Mouse (Mus musculus) lung, embryonic 14.5 days (tissue): ENCODE data around the gene Col6a5. TPM values are rescaled to one million over a fixed set of nuclear protein-coding genes. Genes with fewer than 3 reads are reported as not detected.
A peak's percentile ranks its signal among the peaks of the same experiment; 100 is the strongest.

Source experiments
- ATAC-seq: fragments of 200-750 bp; cut with Nextera tagmentation; 2 replicates; pipeline ENCODE4 v1.8.0; 2017; ENCODE audit warnings: mild to moderate bottlenecking, moderate TSS enrichment, moderate library complexity; ENCODE audit not compliant: insufficient read depth
- DNase-seq: peaks from one replicate; pipeline ENCODE4 v3.0.0-alpha.2; 2015
- H3K27ac ChIP-seq: fragments of 300-500 bp; sonication (generic); 2 replicates; pipeline ENCODE4 v1.5.1; 2014; ENCODE audit warnings: low read depth, mild to moderate bottlenecking, moderate library complexity
- H3K27me3 ChIP-seq: fragments of 300-500 bp; sonication (generic); 2 replicates; pipeline ENCODE4 v1.6.1; 2014; ENCODE audit warnings: low read length, control low read depth; ENCODE audit not compliant: insufficient read depth
- H3K36me3 ChIP-seq: fragments of 300-500 bp; sonication (generic); 2 replicates; pipeline ENCODE4 v1.6.1; 2014; ENCODE audit warnings: control low read depth; ENCODE audit not compliant: insufficient read depth
- H3K4me1 ChIP-seq: fragments of 300-500 bp; sonication (generic); 2 replicates; pipeline ENCODE4 v1.6.1; 2014; ENCODE audit warnings: antibody characterized with exemption, control low read depth; ENCODE audit not compliant: insufficient read depth
- H3K4me2 ChIP-seq: fragments of 300-500 bp; sonication (generic); 2 replicates; pipeline ENCODE4 v1.6.1; 2014; ENCODE audit warnings: mild to moderate bottlenecking
- H3K4me3 ChIP-seq: fragments of 300-500 bp; sonication (generic); 2 replicates; pipeline ENCODE4 v1.5.1; 2014; ENCODE audit warnings: low read depth, low read length
- H3K9ac ChIP-seq: fragments of 300-500 bp; sonication (generic); 2 replicates; pipeline ENCODE4 v1.6.1; 2014
- H3K9me3 ChIP-seq: fragments of 300-500 bp; sonication (generic); 2 replicates; pipeline ENCODE4 v1.6.1; 2016; ENCODE audit warnings: low read depth, low read length, control low read depth
- CTCF ChIP-seq: IDR thresholded peaks from 2 replicates; pipeline ENCODE4 v1.5.1; 2016; ENCODE audit warnings: antibody characterized with exemption, low read depth
- WGBS: fragments of 180-500 bp; shearing (Covaris S2); extraction: QIAGEN DNeasy Blood & Tissue Kit; methylation state at CpG from one replicate; pipeline ENCODE4 v1.1.7; 2014; 5-methylcytosine and 5-hydroxymethylcytosine counted together
- polyA plus RNA-seq: library from polyadenylated mRNA; unstranded; fragments of >200 nt; fragmentation: Nextera tagmentation; extraction: Ambion mirVana; gene quantifications from 2 replicates; pipeline ENCODE4 v1.2.1, GENCODE M21; 2014

Col6a5 gene
- polyA plus RNA-seq, 1 experiment from 2014 or later, result 0.04 TPM

DNA sequence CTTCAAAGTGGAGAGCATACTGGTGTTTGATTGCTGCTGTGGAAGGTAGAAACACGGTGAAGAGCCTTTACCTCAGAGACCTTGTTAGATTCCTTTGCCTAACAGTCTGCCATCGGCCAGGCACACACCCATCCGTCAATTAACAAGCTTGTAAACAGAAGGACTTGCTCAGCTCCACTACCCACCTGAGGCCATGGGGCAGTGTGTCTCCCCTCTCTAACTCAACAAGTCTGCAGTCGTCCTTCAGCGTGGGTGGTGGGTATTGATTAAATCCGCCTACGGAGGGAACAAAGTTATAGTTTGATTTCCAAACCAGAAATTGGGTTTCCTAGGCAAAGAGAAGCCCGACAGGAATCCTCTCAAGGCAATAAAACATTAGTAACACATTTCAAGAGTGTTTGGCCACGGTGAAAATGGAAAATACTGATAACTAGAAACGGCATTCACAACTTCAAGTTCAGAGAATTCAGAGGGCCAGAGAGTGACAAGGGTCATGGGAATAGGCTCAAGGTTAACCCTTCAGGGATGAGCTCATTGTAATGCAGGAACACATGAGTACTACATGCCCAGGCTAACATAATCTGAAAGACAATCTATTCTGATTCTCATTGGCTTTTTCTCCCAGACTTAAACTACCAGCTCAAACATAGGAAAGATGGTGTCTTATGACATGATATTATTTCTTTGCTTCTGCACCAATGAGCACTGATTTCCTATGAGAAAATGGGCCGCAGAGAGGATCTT lies 81.9 kb downstream of the Col6a5 start:
- Histone ChIP-seq H3K4me2 (no peak overlapping the region), H3K9me3 (no peaks in the 10 kb centered on the region), H3K27ac (no peak overlapping the region), H3K4me1 (no peaks in the 10 kb centered on the region), H3K27me3 (no peaks in the 10 kb centered on the region), H3K4me3 (no peak overlapping the region), H3K9ac (no peak overlapping the region), H3K36me3 (no peaks in the 10 kb centered on the region)
- no peak for DNase-seq
- no peak for TF ChIP-seq CTCF
- ATAC-seq, result no peak
- 51% methylated on average over 11 of the region's 11 CpGs for WGBS

DNA sequence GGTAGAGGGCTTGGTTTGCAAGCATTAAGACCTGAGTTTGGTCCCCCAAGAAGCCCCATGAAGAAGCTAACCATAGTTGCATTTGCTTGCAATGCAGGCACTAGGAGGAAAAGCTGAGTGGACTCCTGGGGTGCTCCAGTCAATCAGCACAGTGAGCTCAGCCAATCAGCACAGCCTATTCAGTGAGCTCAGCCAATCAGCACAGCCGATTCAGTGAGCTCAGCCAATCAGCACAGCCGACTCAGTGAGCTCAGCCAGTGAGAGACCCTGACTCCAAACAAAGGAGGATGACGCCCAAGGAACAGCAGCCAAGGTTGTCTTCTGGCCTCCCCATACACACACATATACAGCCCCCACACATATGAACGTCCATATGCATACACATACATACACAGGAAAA lies 84.3 kb downstream of the Col6a5 start:
- WGBS, result 83% methylated on average over 4 of the region's 4 CpGs
- no peak for ATAC-seq
- no peak overlapping the region for H3K9ac ChIP-seq

DNA sequence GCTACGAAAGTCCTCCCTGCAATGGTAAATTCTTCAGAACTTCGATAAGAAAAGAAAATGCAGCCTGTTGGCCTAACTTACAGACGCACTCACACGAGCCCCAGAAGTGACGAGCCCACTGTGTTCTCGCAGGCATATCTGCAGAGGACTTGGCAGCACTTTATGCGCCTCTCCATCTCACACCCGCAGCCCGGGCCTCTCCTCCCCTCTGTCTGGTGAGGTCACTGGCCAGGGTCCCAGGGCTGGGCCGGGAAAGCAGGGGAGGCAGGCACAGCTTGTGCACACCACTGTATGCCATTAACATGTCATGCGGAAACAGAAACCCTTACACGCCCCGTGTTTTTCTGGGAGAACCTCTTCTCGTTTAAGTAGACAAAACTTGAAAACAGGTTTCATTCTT lies 88.8 kb downstream of the Col6a5 start:
- Histone ChIP-seq H3K9ac (no peak overlapping the region), H3K4me3 (no peak overlapping the region), H3K9me3 (no peaks in the 10 kb centered on the region), H3K27me3 (no peaks in the 10 kb centered on the region), H3K4me1 (no peaks in the 10 kb centered on the region), H3K36me3 (no peaks in the 10 kb centered on the region), H3K4me2 (no peak overlapping the region), H3K27ac (no peak overlapping the region)
- ATAC-seq (no peak), DNase-seq (peak; percentile 41)
- 48% methylated on average over 14 of the region's 14 CpGs for WGBS
- TF ChIP-seq CTCF, result no peak

More for the DNA sequence above, 84.3 kb downstream of the Col6a5 start:
- no peaks in the 10 kb centered on the region for H3K27me3 ChIP-seq
- no peaks in the 10 kb centered on the region for H3K9me3 ChIP-seq
- no peak for DNase-seq
- H3K4me3 ChIP-seq, result no peak overlapping the region
- no peak overlapping the region for H3K27ac ChIP-seq
- no peaks in the 10 kb centered on the region for H3K4me1 ChIP-seq
- H3K36me3 ChIP-seq, result no peaks in the 10 kb centered on the region
- no peak for TF ChIP-seq CTCF
- no peak overlapping the region for H3K4me2 ChIP-seq

DNA sequence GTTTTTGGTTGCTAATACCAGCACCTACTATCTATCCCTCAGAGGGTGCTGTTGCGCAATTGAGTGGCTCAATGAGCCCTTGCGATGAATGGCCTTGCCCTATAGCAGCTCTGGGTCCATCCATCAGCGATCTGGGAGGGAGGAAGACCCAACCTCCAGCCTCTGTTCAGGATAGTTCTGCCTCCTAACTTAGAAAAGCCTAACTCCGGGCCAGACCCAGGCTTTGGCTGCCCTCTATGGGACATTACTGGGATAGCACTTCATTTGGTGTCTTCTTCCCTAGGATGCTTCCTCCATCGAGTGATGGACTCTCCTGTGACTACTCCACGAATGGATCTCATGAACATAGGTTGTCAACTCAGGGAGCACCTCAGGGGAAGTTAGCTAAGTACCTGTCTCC lies 102.7 kb downstream of the Col6a5 start:
- Histone ChIP-seq H3K4me3 (no peak overlapping the region), H3K4me2 (no peak overlapping the region), H3K27me3 (no peaks in the 10 kb centered on the region), H3K4me1 (no peaks in the 10 kb centered on the region), H3K27ac (no peak overlapping the region), H3K9ac (no peak overlapping the region), H3K36me3 (no peaks in the 10 kb centered on the region), H3K9me3 (no peaks in the 10 kb centered on the region)
- 9% methylated on average over 6 of the region's 6 CpGs for WGBS
- peak; percentile 94 for TF ChIP-seq CTCF
- ATAC-seq (peak; percentile 69; the same call in 1 of the 2 replicates), DNase-seq (peak; percentile 89)

DNA sequence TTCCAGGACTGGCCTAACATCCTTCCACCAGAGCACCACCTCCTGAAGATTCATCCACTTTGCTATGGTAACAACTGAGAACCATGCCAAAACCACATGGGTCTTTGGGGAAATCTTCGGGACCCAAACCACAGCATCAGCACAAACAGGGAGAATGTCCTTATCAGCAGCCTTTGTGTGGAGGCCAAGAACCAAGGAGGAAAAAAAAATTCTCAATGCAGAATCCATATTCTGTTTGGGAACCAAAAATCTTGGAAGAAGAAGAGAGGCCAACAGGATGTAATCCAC lies 107.7 kb downstream of the Col6a5 start:
- Histone ChIP-seq H3K9ac (no peak overlapping the region), H3K4me1 (no peaks in the 10 kb centered on the region), H3K36me3 (no peaks in the 10 kb centered on the region), H3K27me3 (no peaks in the 10 kb centered on the region), H3K4me2 (no peak overlapping the region), H3K4me3 (no peak overlapping the region), H3K9me3 (no peaks in the 10 kb centered on the region), H3K27ac (no peak overlapping the region)
- no peak for DNase-seq
- no peak for TF ChIP-seq CTCF
- ATAC-seq, result no peak
- 71% methylated on average over 1 of the region's 1 CpGs for WGBS

DNA sequence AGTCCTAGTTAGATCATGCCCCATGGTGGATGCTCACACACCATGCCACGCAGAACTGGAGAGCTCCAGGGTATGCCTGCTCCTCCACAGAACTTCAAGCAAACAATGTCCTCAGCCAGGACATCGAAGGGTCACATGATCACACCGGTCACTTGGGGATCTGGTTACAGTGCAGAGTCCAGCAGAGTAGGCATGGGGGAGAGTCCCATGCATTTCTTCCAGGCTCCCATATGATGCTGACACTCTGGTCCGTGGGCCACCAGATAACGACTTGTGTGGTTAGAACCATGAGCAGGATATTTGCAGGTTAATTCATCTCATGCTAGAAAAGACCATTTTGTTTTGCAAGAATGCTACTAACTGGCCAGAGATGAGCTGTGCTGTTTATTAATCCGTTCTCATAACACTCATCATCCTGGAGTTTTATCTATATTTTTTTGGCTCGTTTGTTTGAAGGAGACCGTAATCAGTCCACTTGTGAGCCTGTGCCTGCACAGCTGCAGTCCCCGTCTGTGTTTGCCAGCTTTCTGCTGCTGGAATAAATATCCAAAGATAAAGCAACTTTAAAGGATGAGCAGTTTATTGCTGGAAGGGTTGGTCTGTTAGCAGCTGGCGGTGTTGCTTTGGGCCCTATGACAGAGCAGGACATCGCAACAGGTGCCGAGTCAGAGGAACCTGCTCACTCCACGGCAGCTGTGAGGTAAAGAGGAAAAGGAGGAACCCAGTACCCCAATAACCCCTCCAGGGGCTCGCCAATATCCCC lies 108.2 kb downstream of the Col6a5 start:
- Histone ChIP-seq H3K4me2 (no peak overlapping the region), H3K9ac (no peak overlapping the region), H3K36me3 (no peaks in the 10 kb centered on the region), H3K27me3 (no peaks in the 10 kb centered on the region), H3K27ac (no peak overlapping the region), H3K4me3 (no peak overlapping the region), H3K9me3 (no peaks in the 10 kb centered on the region), H3K4me1 (no peaks in the 10 kb centered on the region)
- TF ChIP-seq CTCF, result no peak
- ATAC-seq (peak; percentile 87), DNase-seq (peak; percentile 70)
- WGBS, result 34% methylated on average over 14 of the region's 14 CpGs

DNA sequence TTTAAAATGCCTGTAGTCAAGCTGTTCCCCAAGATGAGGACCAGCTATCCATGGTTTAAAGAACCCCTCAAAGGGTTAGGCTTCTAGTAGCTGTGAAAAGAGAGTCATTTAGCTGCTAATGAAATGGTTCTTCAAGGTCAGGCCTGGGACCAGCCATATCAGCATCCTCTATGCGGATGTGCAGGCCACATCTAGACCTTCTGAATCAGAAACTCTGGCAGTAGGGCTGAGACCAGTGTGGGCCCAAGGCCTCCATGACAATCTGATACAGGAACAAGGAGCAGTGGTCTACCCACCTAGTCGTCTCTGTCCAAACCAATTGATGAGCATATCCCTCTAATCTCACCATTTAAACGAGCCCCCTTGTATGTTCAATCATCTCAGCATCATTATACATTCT lies 109.4 kb downstream of the Col6a5 start:
- no peak for DNase-seq
- no peaks in the 10 kb centered on the region for H3K36me3 ChIP-seq
- no peak overlapping the region for H3K9ac ChIP-seq
- H3K4me2 ChIP-seq, result no peak overlapping the region
- 74% methylated on average over 3 of the region's 3 CpGs for WGBS
- no peak overlapping the region for H3K4me3 ChIP-seq
- H3K27me3 ChIP-seq, result no peaks in the 10 kb centered on the region
- TF ChIP-seq CTCF, result no peak
- ATAC-seq, result no peak
- H3K9me3 ChIP-seq, result no peaks in the 10 kb centered on the region; the same call in 1 of the 2 replicates
- no peak overlapping the region for H3K27ac ChIP-seq
- H3K4me1 ChIP-seq, result no peaks in the 10 kb centered on the region
